Mouse (Mus musculus): ENCODE data around the gene G430095P16Rik. TPM values are rescaled to one million over a fixed set of nuclear protein-coding genes. Genes with fewer than 3 reads are reported as not detected.

The G430095P16Rik gene
- polyA plus RNA-seq, 1 experiment from 2014 or later, result 6.2 TPM

DNA sequence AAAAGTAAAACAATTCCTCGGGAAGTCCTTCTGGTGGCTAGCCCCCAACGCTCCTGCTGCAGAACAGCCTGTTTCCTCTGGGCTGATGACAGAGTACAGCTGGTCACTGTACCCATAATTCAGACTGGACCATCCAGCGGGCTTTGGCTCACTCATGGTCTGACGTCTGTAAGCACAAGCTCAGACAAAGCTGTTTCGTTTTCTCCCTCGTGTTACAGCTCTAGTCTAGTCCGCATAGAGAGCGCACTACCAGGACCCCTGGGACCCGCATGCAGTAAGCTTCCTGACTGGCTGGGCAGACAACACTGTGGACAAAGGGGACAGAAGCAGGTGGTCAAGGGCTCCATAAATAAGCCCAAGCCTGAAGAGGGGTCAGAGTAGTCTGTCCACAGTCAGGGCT, 43.6 kb downstream of the G430095P16Rik start:
- Histone ChIP-seq H3K27ac (no peak overlapping the region), H3K4me2 (no peak overlapping the region), H3K27me3 (peaks cover 92% of the 10 kb centered on the region), H3K4me1 (peaks cover 43% of the 10 kb centered on the region), H3K36me3 (peaks cover 57% of the 10 kb centered on the region), H3K4me3 (no peak overlapping the region), H3K9ac (peak overlapping the region; percentile 11; the same call in 1 of the 2 replicates), H3K9me3 (no peaks in the 10 kb centered on the region)
- ATAC-seq (ENCODE audit: insufficient number of reproducible peaks, insufficient read depth, low FRiP score, low TSS enrichment, low read depth), result no peak
- WGBS, result 54% methylated on average over 9 of the region's 9 CpGs

DNA sequence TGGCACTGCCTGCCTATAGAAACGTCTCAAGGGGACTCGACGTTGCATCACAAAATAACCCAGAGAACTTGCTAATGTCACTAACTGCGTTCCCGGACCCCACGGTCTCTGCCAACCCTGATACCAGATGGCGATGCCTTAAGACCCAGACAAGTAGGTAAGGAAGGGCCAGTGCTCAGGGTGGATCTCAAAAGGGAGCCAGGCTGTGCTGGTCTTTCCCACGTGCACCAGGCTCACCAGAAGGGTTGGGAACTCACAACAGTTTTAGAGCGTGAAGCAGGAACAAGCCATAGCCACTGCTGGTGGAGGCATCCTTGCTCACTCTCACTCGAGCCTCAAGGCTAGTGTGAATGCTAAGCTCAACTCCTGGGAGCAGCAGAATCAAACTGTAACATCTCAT, 44.4 kb downstream of the G430095P16Rik start:
- H3K27ac ChIP-seq, result no peak overlapping the region
- peaks cover 48% of the 10 kb centered on the region for H3K4me1 ChIP-seq
- no peak overlapping the region for H3K4me3 ChIP-seq
- peaks cover 62% of the 10 kb centered on the region for H3K36me3 ChIP-seq
- WGBS, result 75% methylated on average over 10 of the region's 10 CpGs
- H3K9ac ChIP-seq, result 0 out of 2 replicates have a peak overlapping the region, but pooled peaks have one; percentile 11
- H3K27me3 ChIP-seq, result peaks cover 94% of the 10 kb centered on the region
- no peak overlapping the region for H3K4me2 ChIP-seq
- ATAC-seq (ENCODE audit: insufficient number of reproducible peaks, insufficient read depth, low FRiP score, low TSS enrichment, low read depth), result no peak
- H3K9me3 ChIP-seq, result no peaks in the 10 kb centered on the region

DNA sequence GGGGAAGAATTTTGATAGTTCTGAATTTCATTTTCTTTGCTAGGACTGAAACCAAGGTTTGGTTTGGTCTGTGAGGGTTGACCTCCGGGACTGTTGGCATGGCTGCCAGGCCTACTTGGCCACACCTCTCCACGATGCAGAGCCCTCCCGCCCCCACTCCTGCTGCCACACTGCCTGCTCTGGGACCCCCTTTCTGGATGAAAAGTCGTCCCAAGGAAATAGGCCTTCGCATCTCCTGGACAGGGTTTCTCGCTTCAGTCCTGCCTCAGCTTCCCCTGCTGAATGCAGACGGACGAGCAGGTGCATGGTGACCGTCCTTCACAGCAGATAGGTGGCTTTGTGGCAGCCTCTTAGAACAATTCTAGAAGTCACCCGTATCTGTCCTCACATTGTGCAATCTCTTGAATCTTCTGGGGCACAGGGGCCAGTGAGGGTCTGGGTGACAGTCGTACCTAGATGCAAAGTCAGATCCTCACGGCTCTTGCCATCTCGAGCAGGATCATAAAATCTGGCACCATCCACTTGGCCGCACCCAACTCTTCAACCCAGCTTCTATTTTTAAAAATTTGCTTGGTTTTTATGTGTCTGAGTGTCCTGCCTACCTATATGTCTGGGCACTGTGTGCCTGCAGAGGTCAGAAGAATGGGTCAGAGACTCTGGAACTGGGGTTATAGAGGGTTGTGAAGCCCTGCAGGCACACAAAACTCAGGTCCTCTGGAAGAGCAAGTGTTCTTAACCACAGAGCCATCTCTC, 45.7 kb downstream of the G430095P16Rik start:
- H3K9ac ChIP-seq, result no peak overlapping the region
- H3K27ac ChIP-seq, result no peak overlapping the region
- peaks cover 96% of the 10 kb centered on the region for H3K27me3 ChIP-seq
- H3K4me1 ChIP-seq, result peaks cover 61% of the 10 kb centered on the region
- ATAC-seq (ENCODE audit: insufficient number of reproducible peaks, insufficient read depth, low FRiP score, low TSS enrichment, low read depth), result no peak
- peaks cover 53% of the 10 kb centered on the region for H3K36me3 ChIP-seq
- WGBS, result 88% methylated on average over 14 of the region's 14 CpGs
- H3K4me3 ChIP-seq, result no peak overlapping the region
- no peak overlapping the region for H3K4me2 ChIP-seq
- no peaks in the 10 kb centered on the region for H3K9me3 ChIP-seq

DNA sequence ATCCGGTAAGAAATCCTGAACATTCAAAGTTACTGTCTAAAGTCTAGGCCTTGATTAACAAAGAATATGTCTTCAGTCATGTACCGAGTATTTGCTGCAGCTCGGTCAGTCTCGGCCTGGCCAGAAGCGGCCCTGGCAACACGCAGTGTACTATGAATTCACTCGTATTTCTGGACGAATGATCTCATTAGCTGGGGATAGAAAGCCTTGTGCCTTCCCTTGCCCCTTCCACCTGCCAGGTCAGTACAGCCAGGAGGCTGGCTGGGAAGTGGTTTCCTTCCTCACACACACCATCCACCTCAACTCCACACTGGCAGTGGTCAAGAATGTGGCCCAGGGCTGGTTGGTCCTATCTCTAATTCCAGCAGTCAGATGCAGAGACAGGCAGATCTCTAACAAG, 46.5 kb downstream of the G430095P16Rik start:
- ATAC-seq (ENCODE audit: insufficient number of reproducible peaks, insufficient read depth, low FRiP score, low TSS enrichment, low read depth), result no peak
- Histone ChIP-seq H3K9me3 (no peaks in the 10 kb centered on the region), H3K27me3 (peaks cover 88% of the 10 kb centered on the region), H3K27ac (no peak overlapping the region), H3K4me2 (no peak overlapping the region), H3K9ac (no peak overlapping the region), H3K36me3 (peaks cover 49% of the 10 kb centered on the region), H3K4me1 (peaks cover 62% of the 10 kb centered on the region), H3K4me3 (no peak overlapping the region)
- 86% methylated on average over 8 of the region's 8 CpGs for WGBS

DNA sequence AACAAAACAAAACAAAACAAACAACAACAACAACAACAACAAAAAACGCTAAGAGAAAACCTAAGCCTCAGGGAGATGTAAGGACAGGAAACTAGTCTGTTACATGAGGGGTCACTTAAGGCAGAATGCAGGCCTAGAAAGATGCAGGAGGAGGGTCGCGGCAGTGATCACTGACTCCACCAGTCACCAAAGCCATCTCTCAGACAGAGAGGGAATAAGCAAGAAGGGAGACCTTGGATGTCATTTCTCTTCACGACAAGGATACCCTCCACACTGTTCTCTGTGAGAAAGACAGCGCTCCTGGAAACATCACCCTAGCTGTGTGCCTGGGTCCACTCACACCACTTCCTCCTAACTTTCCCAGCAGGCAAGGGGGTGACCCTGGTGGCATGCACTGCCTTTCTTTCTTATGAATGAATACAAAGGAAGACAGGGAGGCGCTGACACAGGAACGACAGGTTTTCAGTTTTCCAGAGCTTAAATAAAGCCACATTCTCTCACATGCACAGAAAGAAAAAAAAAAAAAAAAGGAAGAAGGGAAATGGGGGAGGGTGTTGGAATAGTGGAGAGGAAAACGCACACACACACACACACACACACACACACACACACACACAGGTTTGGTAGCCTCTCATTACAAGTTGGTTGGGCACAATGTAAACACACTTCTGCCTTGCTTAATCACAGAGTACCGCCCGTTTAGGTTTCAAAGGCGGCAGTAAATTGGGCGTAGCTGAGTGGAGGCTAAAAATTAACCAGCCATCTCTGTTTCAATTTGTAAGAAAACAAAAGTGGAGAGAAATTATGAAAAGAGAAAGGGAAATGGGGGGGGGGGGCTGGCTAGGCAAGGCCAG, 47.5 kb downstream of the G430095P16Rik start:
- Histone ChIP-seq H3K27me3 (peaks cover 82% of the 10 kb centered on the region), H3K27ac (no peak overlapping the region), H3K36me3 (peaks cover 45% of the 10 kb centered on the region), H3K9me3 (no peaks in the 10 kb centered on the region), H3K4me3 (no peak overlapping the region), H3K4me2 (peak overlapping the region; percentile 57), H3K9ac (0 out of 2 replicates have a peak overlapping the region, but pooled peaks have one; percentile 32), H3K4me1 (peaks cover 67% of the 10 kb centered on the region)
- ATAC-seq (ENCODE audit: insufficient number of reproducible peaks, insufficient read depth, low FRiP score, low TSS enrichment, low read depth), result no peak
- WGBS, result 34% methylated on average over 12 of the region's 12 CpGs

DNA sequence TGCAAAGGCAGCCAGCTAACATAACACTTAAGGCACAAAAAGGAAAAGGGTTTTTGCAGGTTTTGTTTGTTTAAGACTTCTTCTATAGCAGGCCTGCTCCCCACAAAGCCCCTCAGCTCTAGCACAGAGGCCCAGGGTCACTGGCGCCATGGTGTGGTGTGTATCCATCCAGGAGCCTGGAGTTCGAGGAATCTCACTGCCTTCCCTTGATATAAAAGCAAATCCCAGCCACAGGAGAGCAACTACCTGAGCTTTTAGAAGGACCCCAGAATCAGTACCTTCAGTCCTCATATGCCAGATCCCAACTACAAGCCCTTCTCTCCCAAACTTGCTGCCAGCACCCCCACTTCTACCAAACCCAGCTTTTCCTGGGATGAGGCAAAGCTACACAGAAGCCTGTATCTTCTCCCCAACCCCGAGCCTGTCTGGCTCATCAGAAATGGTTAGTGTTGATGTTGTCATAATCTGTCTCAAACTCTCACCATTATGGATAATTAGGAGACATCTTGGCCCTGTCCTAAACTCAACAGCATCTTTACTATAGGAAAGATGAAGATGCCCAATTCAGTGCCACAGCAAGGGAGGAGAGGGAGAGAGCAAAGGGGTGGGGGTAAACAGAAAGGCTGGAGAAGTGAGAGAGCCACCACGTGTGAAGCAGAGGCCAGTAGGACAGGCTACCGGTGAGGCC, 48.3 kb downstream of the G430095P16Rik start:
- peaks cover 42% of the 10 kb centered on the region for H3K36me3 ChIP-seq
- 0 out of 2 replicates have a peak overlapping the region, but pooled peaks have one; percentile 44 for H3K9ac ChIP-seq
- no peak for ATAC-seq (ENCODE audit: insufficient number of reproducible peaks, insufficient read depth, low FRiP score, low TSS enrichment, low read depth)

DNA sequence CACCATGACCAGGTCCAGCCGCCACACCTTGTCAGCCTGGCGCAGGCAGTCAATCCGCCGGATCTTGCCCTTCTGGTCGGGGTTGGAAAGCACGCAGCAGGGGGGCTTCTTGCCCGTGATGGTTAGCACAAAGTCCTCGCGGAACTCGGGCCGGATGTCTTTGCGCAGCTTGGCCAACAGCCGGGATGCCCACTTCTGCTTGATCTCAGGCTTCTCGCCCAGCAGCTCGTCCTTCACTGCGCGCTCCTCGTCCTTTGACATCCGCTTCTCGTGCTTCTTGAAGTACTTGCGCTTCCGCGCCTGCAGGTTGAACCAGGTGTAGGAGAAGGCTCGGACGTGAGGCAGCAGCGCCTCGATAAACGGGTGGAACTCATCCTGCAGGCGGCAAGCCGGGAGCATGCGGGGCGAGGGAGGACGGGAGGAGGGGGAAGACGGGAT, 49.2 kb downstream of the G430095P16Rik start:
- H3K4me3 ChIP-seq, result peak overlapping the region; percentile 25
- no peak for ATAC-seq (ENCODE audit: insufficient number of reproducible peaks, insufficient read depth, low FRiP score, low TSS enrichment, low read depth)
- H3K9ac ChIP-seq, result peak overlapping the region; percentile 44
- H3K4me1 ChIP-seq, result peaks cover 61% of the 10 kb centered on the region
- no peaks in the 10 kb centered on the region for H3K9me3 ChIP-seq
- H3K4me2 ChIP-seq, result peak overlapping the region; percentile 57
- no peak overlapping the region for H3K27ac ChIP-seq
- 13% methylated on average over 34 of the region's 34 CpGs for WGBS
- H3K27me3 ChIP-seq, result peaks cover 84% of the 10 kb centered on the region
- peaks cover 37% of the 10 kb centered on the region for H3K36me3 ChIP-seq

More for the DNA sequence above, 48.3 kb downstream of the G430095P16Rik start:
- H3K27ac ChIP-seq, result peak overlapping the region; percentile 36; the same call in 1 of the 2 replicates
- WGBS, result 48% methylated on average over 5 of the region's 5 CpGs
- H3K4me2 ChIP-seq, result peak overlapping the region; percentile 57
- H3K9me3 ChIP-seq, result no peaks in the 10 kb centered on the region
- peak overlapping the region; percentile 25 for H3K4me3 ChIP-seq
- H3K27me3 ChIP-seq, result peaks cover 84% of the 10 kb centered on the region
- peaks cover 66% of the 10 kb centered on the region for H3K4me1 ChIP-seq

DNA sequence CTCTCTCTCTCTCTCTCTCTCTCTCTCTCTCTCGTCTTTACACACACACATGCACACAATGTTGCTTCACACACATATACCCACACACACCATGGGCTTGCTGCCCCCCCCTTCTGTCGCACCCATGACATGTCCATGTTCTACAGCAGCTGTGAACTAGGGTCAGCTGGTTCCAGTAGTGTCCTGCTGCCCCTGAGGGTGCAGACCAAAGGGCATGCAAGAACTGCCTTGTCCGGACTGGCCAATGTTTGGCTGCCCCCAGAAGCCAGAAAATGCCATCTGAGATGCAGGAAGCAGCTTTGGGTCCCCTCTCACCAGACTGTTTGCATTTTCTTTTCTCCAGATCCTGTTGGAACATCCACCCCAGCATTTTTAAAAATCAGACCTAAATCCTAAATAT, 49.8 kb downstream of the G430095P16Rik start:
- no peak for ATAC-seq (ENCODE audit: insufficient number of reproducible peaks, insufficient read depth, low FRiP score, low TSS enrichment, low read depth)
- H3K36me3 ChIP-seq, result peaks cover 31% of the 10 kb centered on the region
- H3K4me3 ChIP-seq, result peak overlapping the region; percentile 38; the same call in 1 of the 2 replicates
- peak overlapping the region; percentile 57 for H3K4me2 ChIP-seq
- no peak overlapping the region for H3K27ac ChIP-seq
- no peak overlapping the region; the same call in 1 of the 2 replicates for H3K9ac ChIP-seq
- peaks cover 59% of the 10 kb centered on the region for H3K4me1 ChIP-seq
- no peaks in the 10 kb centered on the region for H3K9me3 ChIP-seq
- H3K27me3 ChIP-seq, result peaks cover 84% of the 10 kb centered on the region
- WGBS, result 11% methylated on average over 3 of the region's 3 CpGs

DNA sequence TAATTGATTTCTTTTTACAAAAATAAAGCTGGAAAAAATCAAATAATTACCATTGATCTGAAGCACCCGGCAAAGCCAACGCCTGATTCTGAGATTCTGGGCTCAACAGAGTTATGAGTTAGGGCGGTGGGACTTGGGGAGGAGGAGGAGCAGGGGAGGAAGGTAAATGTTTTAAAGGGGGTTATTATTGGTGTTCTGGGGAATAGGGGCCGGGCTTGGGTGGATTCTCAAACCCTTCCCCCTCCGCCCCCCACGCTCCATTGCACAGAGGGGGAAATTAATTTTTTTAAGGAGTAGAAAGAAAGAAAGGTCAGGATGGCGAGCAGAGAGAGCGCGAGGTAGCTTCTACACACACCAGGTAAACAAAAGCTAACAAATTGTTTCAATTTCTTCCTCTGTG, 50.5 kb downstream of the G430095P16Rik start:
- H3K27me3 ChIP-seq, result peaks cover 85% of the 10 kb centered on the region
- no peaks in the 10 kb centered on the region for H3K9me3 ChIP-seq
- H3K27ac ChIP-seq, result peak overlapping the region; percentile 81
- H3K4me3 ChIP-seq, result peak overlapping the region; percentile 38
- peaks cover 24% of the 10 kb centered on the region for H3K36me3 ChIP-seq
- peaks cover 62% of the 10 kb centered on the region for H3K4me1 ChIP-seq
- peak overlapping the region; percentile 56 for H3K9ac ChIP-seq
- H3K4me2 ChIP-seq, result peak overlapping the region; percentile 57
- ATAC-seq (ENCODE audit: insufficient number of reproducible peaks, insufficient read depth, low FRiP score, low TSS enrichment, low read depth), result no peak
- WGBS, result 4% methylated on average over 9 of the region's 9 CpGs

DNA sequence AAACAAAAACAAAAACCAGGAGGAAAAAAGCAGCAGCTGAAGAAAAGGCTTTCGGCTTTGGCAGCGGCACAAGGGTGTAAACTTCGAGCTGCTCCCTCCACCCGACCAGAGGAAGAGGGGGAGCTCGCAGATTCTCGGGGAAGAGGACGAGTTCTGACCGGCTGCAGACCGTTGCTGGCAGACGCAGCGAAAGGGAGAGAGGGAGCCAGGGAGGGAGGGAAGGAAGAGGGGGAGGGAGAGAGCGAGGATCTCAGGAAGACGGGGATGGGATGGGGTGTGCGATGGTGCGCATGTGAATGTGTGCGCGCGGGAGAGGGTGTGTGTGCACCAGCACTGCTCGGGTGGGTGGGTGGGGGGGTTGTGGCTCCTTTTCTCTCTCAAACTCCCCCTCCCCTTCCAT, 51.0 kb downstream of the G430095P16Rik start:
- peaks cover 19% of the 10 kb centered on the region for H3K36me3 ChIP-seq
- peak overlapping the region; percentile 38 for H3K4me3 ChIP-seq
- ATAC-seq (ENCODE audit: insufficient number of reproducible peaks, insufficient read depth, low FRiP score, low TSS enrichment, low read depth), result peak; percentile 78
- H3K9me3 ChIP-seq, result no peaks in the 10 kb centered on the region
- WGBS, result 0% methylated on average over 16 of the region's 19 CpGs
- H3K27me3 ChIP-seq, result peaks cover 85% of the 10 kb centered on the region
- H3K4me1 ChIP-seq, result peaks cover 67% of the 10 kb centered on the region
- peak overlapping the region; percentile 81 for H3K27ac ChIP-seq
- H3K4me2 ChIP-seq, result peak overlapping the region; percentile 57
- H3K9ac ChIP-seq, result peak overlapping the region; percentile 56

DNA sequence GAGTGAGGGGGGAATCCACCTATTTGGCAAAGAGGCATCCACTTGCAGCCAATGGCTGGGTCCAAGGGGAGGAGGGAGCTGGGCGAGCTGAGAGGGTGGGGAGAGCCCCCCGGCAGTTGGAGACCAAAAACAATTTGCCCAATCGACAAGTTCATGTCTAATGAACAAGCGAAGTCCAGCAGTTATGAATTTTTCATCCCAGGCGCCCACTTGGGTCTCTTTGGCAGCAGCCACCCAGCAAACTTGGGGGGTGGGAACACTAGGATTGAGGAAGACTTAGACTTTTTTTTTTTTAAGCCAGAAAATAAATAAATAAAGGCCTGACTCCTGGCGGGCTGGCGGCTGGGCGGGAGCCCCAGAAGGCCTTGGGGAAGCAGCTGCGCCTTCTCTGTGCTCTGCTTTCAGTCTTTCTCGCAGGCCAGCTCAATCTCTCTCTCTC, 51.7 kb downstream of the G430095P16Rik start:
- H3K4me2 ChIP-seq, result peak overlapping the region; percentile 57
- H3K4me1 ChIP-seq, result peaks cover 74% of the 10 kb centered on the region
- H3K4me3 ChIP-seq, result peak overlapping the region; percentile 38
- H3K9ac ChIP-seq, result 0 out of 2 replicates have a peak overlapping the region, but pooled peaks have one; percentile 46
- no peak; the same call in 1 of the 2 replicates for ATAC-seq (ENCODE audit: insufficient number of reproducible peaks, insufficient read depth, low FRiP score, low TSS enrichment, low read depth)
- peaks cover 85% of the 10 kb centered on the region for H3K27me3 ChIP-seq
- H3K36me3 ChIP-seq, result peaks cover 13% of the 10 kb centered on the region; the same call in 1 of the 2 replicates
- peak overlapping the region; percentile 81 for H3K27ac ChIP-seq
- H3K9me3 ChIP-seq, result no peaks in the 10 kb centered on the region
- WGBS, result 3% methylated on average over 10 of the region's 10 CpGs

All from embryonic facial prominence, embryonic 13.5 days (tissue).